In the genomic region with DNA sequence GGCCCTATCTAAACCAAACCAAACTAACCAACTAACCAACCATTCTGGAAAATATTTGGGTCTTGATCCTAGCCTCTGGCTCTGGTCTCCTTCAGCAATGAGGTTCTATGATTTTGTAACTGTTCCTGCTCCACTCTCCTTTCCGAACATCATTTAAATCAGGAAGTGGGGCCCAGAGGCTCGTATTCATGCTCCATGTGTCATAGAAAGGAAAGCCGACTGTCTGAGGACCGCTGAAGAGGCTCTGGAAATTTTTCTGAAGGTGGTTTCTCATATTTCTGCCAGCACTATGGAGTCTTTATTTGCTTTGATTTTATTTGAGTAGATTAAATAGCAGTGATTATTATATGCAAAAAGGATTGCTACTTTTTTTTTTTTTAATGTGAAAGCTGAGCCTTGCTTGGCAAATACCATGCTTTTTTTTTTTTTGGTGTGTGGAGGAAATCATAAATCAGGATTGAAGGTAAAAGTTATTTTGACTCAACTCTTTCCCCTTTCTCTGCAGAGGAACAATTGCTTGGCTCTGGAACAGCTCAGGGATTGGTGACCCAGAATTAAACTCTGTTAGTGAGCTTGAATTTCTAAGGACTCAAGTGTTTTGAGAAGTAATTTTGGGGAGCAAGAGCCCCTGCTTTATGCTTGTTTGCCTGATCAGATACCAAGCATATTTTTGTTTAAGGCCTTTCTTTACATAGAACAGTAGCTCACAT, we compare ENCODE assay signal across 13 mouse cellular contexts. TPM values are rescaled to one million over a fixed set of nuclear protein-coding genes. Genes with fewer than 3 reads are reported as not detected.
DNase-seq lines count a peak whose midpoint lies in the region; ATAC-seq lines count a peak whose summit lies in the region.
"Had no signal": no experiment of that assay in that cellular context is flagged by ENCODE, and none has a peak within 500 bp of the region (broad histone marks: within the 10 kb centered on the region; RNA-seq: fewer than 3 reads in every experiment).

No protein-coding gene starts in this region.

- H3K27ac ChIP-seq in kidney, embryonic 15.5 days: peak overlapping the region; percentile 93
- peak overlapping the region; percentile 57; the same call in 1 of the 2 replicates for H3K27ac ChIP-seq in embryonic facial prominence, embryonic 12.5 days
- peak overlapping the region; percentile 67 for H3K27ac ChIP-seq in intestine, embryonic 15.5 days
- H3K27ac ChIP-seq: midbrain, embryonic 12.5 days had no signal

- DNase-seq in kidney, postnatal 25 days: no peak
- no peak for DNase-seq in thymus, postnatal 25 days
- DNase-seq in cerebellum, adult 9-11 months: no peak
- no peak for DNase-seq in adrenal gland, postnatal 36 days
- DNase-seq: cerebellum, adult 9-10 months; layer of hippocampus, postnatal 36 days had no signal

- H3K36me3 ChIP-seq in kidney, embryonic 15.5 days: peaks cover 11% of the 10 kb centered on the region
- H3K36me3 ChIP-seq in embryonic facial prominence, embryonic 12.5 days: no peaks in the 10 kb centered on the region
- H3K36me3 ChIP-seq in intestine, embryonic 15.5 days: no peaks in the 10 kb centered on the region
- H3K36me3 ChIP-seq: midbrain, embryonic 12.5 days had no signal

- H3K4me2 ChIP-seq in kidney, embryonic 15.5 days: peak overlapping the region; percentile 14; the same call in 1 of the 2 replicates
- H3K4me2 ChIP-seq in embryonic facial prominence, embryonic 12.5 days (replicated peaks): no peak overlapping the region
- no peak overlapping the region for H3K4me2 ChIP-seq in intestine, embryonic 15.5 days (replicated peaks)
- H3K4me2 ChIP-seq: midbrain, embryonic 12.5 days had no signal

- H3K9me3 ChIP-seq in kidney, embryonic 15.5 days (replicated peaks): no peaks in the 10 kb centered on the region
- no peaks in the 10 kb centered on the region for H3K9me3 ChIP-seq in embryonic facial prominence, embryonic 12.5 days
- H3K9me3 ChIP-seq in intestine, embryonic 15.5 days: no peaks in the 10 kb centered on the region
- H3K9me3 ChIP-seq: midbrain, embryonic 12.5 days had no signal

- H3K4me3 ChIP-seq in kidney, embryonic 15.5 days (replicated peaks): no peak overlapping the region
- no peak overlapping the region for H3K4me3 ChIP-seq in embryonic facial prominence, embryonic 12.5 days
- no peak overlapping the region for H3K4me3 ChIP-seq in intestine, embryonic 15.5 days (replicated peaks)
- H3K4me3 ChIP-seq: midbrain, embryonic 12.5 days had no signal

- ATAC-seq in kidney, embryonic 15.5 days (replicated peaks; ENCODE audit: low FRiP score): peak; percentile 18; the same call in 1 of the 2 replicates
- no peak for ATAC-seq in embryonic facial prominence, embryonic 12.5 days (ENCODE audit: insufficient number of reproducible peaks, insufficient read depth, low FRiP score, low TSS enrichment)
- ATAC-seq in intestine, embryonic 15.5 days: peak; percentile 43
- ATAC-seq in megakaryocyte, adult 5-6 weeks (ENCODE audit: poor library complexity, severe bottlenecking): peak; percentile 55
- ATAC-seq: forebrain, embryonic 14.5 days had no signal

- peaks cover 50% of the 10 kb centered on the region for H3K4me1 ChIP-seq in kidney, embryonic 15.5 days
- H3K4me1 ChIP-seq in embryonic facial prominence, embryonic 12.5 days: peaks cover 11% of the 10 kb centered on the region
- peaks cover 10% of the 10 kb centered on the region for H3K4me1 ChIP-seq in intestine, embryonic 15.5 days (replicated peaks)

- 3% methylated on average over 4 of the region's 4 CpGs for WGBS in kidney, embryonic 15.5 days
- 38% methylated on average over 4 of the region's 4 CpGs for WGBS in embryonic facial prominence, embryonic 12.5 days
- 21% methylated on average over 4 of the region's 4 CpGs for WGBS in intestine, embryonic 15.5 days

- no peak overlapping the region for H3K9ac ChIP-seq in kidney, embryonic 15.5 days
- no peak overlapping the region for H3K9ac ChIP-seq in embryonic facial prominence, embryonic 12.5 days
- no peak overlapping the region for H3K9ac ChIP-seq in intestine, embryonic 15.5 days
- H3K9ac ChIP-seq: midbrain, embryonic 12.5 days had no signal

- H3K27me3 ChIP-seq in kidney, embryonic 15.5 days: no peaks in the 10 kb centered on the region
- H3K27me3 ChIP-seq in embryonic facial prominence, embryonic 12.5 days: no peaks in the 10 kb centered on the region
- H3K27me3 ChIP-seq in intestine, embryonic 15.5 days (replicated peaks): no peaks in the 10 kb centered on the region
- H3K27me3 ChIP-seq: midbrain, embryonic 12.5 days had no signal

RNA-seq across cellular contexts. Expression of a gene that starts 25.4 kb away (rescaled TPM):
- polyA plus RNA-seq in kidney, embryonic 15.5 days (2015; fragmentation: Nextera tagmentation; extraction: Ambion mirVana): 68.3 and 73.6 TPM in 2 replicates
- 55.7 and 57.6 TPM in 2 replicates for polyA plus RNA-seq in embryonic facial prominence, embryonic 12.5 days (2016; fragmentation: Nextera tagmentation; extraction: Ambion mirVana)
- polyA plus RNA-seq in intestine, embryonic 15.5 days (2015; fragmentation: Nextera tagmentation; extraction: Ambion mirVana): 35.9 and 41.5 TPM in 2 replicates
- total RNA-seq in megakaryocyte, adult 5-6 weeks (2015): 4.0 and 5.0 TPM in 2 replicates
- 10.5 and 11.9 TPM in 2 replicates for total RNA-seq in megakaryocyte, adult 5-6 weeks (2017)
- total RNA-seq in adrenal gland, postnatal 36 days (2021): 100 to 1,000 TPM in 1 of 2 experiments, 10 to 100 TPM in 1; 97.4 to 115 TPM

RNA-seq across cellular contexts. Expression of a gene that starts 40.6 kb away (rescaled TPM):
- polyA plus RNA-seq in kidney, embryonic 15.5 days (2015; fragmentation: Nextera tagmentation; extraction: Ambion mirVana): 0.22 and 0.36 TPM in 2 replicates
- polyA plus RNA-seq in embryonic facial prominence, embryonic 12.5 days (2016; fragmentation: Nextera tagmentation; extraction: Ambion mirVana): 0.11 and 0.17 TPM in 2 replicates
- polyA plus RNA-seq in intestine, embryonic 15.5 days (2015; fragmentation: Nextera tagmentation; extraction: Ambion mirVana): 0.10 and 0.21 TPM in 2 replicates
- total RNA-seq in megakaryocyte, adult 5-6 weeks (2015): not detected in 2 replicates
- not detected in 2 replicates for total RNA-seq in megakaryocyte, adult 5-6 weeks (2017)
- total RNA-seq in adrenal gland, postnatal 36 days (2021): not detected
- total RNA-seq: layer of hippocampus, postnatal 36 days; neutrophil, adult 5-6 weeks had no signal
- polyA plus RNA-seq: forebrain, embryonic 14.5 days had no signal
